Mouse (Mus musculus): ENCODE results near the gene Bclaf3. TPM values are rescaled to one million over a fixed set of nuclear protein-coding genes. Genes with fewer than 3 reads are reported as not detected.
A peak's percentile ranks its signal among the peaks of the same experiment; 100 is the strongest.
"Not testable (repeated sequence)": the region's sequence is repeated elsewhere in the genome, so short reads cannot be mapped to it uniquely, and the experiment has no call there.

Bclaf3 gene
- polyA plus RNA-seq, 1 experiment from 2014 or later: 20.8 TPM

DNA sequence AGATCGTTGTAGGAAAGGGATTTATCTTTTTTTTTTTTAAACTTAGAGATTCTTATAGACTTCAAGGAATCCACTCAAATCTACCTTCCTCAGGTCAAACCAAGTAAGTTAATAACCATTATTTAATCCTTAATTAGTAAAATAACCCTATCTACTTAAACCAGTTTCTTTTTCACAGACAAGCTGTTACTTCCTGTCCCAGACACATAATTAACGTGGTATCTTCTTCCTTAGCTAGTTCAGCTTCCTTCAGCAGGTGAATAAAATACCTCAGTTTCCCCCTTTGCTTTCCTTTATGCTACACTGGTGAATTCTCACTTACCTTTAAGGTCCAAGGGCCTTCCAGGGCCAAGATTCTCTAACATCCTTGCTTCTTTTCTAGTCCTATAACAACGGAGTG is 4.7 kb upstream of the Bclaf3 start:
- Histone ChIP-seq H3K27ac (ENCODE audit: low read depth, low read length) (no peak overlapping the region), H3K9ac (ENCODE audit: low read depth, low read length) (no peak overlapping the region), H3K27me3 (replicated peaks; ENCODE audit: control insufficient read depth, insufficient read depth, low read length) (no peaks in the 10 kb centered on the region; the same call in 1 of the 2 replicates), H3K36me3 (ENCODE audit: control insufficient read depth, insufficient read depth, low read length) (no peaks in the 10 kb centered on the region), H3K4me1 (ENCODE audit: control insufficient read depth, insufficient read depth, low read depth, low read length) (no peaks in the 10 kb centered on the region), H3K4me2 (ENCODE audit: low read length) (no peak overlapping the region), H3K9me3 (ENCODE audit: control insufficient read depth, low read length) (no peaks in the 10 kb centered on the region), H3K4me3 (ENCODE audit: low read length) (no peak overlapping the region)
- WGBS: 72% methylated on average over 3 of the region's 3 CpGs
- no peak for ATAC-seq

DNA sequence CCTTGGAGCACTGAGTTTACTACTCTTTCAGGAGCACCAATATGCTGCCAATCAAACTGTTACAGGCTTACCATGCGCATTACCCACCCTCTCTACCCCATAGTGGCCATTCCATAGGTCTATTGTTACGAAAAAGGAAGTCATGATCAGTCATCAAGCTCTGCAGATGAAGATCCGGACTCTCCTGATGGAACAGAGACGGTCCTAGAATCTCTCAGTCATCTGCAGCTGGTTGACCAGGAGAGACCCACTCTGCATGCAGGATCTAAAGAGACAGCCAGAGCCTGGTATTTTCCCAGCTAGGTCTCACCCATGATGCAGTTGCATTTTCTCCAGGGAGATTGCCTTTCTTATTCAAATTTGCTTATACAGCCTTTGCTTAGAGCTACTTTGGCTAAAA is 3.8 kb upstream of the Bclaf3 start:
- no peak for ATAC-seq
- H3K9ac ChIP-seq (ENCODE audit: low read depth, low read length): no peak overlapping the region
- no peak overlapping the region for H3K27ac ChIP-seq (ENCODE audit: low read depth, low read length)
- H3K4me3 ChIP-seq (ENCODE audit: low read length): no peak overlapping the region
- no peak overlapping the region for H3K4me2 ChIP-seq (ENCODE audit: low read length)
- H3K36me3 ChIP-seq (ENCODE audit: control insufficient read depth, insufficient read depth, low read length): no peaks in the 10 kb centered on the region
- H3K4me1 ChIP-seq (ENCODE audit: control insufficient read depth, insufficient read depth, low read depth, low read length): no peaks in the 10 kb centered on the region
- H3K9me3 ChIP-seq (ENCODE audit: control insufficient read depth, low read length): no peaks in the 10 kb centered on the region
- 79% methylated on average over 4 of the region's 4 CpGs for WGBS
- no peaks in the 10 kb centered on the region; the same call in 1 of the 2 replicates for H3K27me3 ChIP-seq (replicated peaks; ENCODE audit: control insufficient read depth, insufficient read depth, low read length)

DNA sequence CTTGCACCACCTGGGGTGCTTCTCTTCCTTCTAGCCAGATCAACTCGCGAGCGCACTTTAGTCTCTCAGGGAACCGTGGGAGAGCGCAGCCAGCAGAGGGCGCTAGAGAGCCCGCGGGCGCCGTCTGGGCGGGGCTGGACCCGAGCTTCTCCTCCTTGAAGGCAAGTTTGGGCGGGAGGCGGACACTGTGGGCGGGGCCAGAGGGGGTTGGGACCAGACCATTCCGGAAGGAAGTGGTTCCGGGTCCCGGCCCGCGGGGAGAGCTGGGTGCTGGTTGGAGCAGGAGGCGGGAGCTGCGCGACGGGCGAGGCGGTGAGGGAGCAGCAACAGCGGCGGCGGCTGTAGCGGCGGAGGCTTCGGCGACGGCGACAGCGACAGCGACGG is 5.9 kb downstream of the Bclaf3 start:
- H3K36me3 ChIP-seq (ENCODE audit: control insufficient read depth, insufficient read depth, low read length): no peaks in the 10 kb centered on the region
- H3K27me3 ChIP-seq (replicated peaks; ENCODE audit: control insufficient read depth, insufficient read depth, low read length): no peaks in the 10 kb centered on the region; the same call in 1 of the 2 replicates
- no peaks in the 10 kb centered on the region; the same call in 1 of the 2 replicates for H3K4me1 ChIP-seq (ENCODE audit: control insufficient read depth, insufficient read depth, low read depth, low read length)
- peak overlapping the region; percentile 75 for H3K27ac ChIP-seq (ENCODE audit: low read depth, low read length)
- peak overlapping the region; percentile 59 for H3K4me2 ChIP-seq (ENCODE audit: low read length)
- H3K4me3 ChIP-seq (ENCODE audit: low read length): peak overlapping the region; percentile 59
- no peaks in the 10 kb centered on the region for H3K9me3 ChIP-seq (ENCODE audit: control insufficient read depth, low read length)
- WGBS: 25% methylated on average over 34 of the region's 38 CpGs
- peak; percentile 99 for ATAC-seq
- H3K9ac ChIP-seq (ENCODE audit: low read depth, low read length): peak overlapping the region; percentile 71

DNA sequence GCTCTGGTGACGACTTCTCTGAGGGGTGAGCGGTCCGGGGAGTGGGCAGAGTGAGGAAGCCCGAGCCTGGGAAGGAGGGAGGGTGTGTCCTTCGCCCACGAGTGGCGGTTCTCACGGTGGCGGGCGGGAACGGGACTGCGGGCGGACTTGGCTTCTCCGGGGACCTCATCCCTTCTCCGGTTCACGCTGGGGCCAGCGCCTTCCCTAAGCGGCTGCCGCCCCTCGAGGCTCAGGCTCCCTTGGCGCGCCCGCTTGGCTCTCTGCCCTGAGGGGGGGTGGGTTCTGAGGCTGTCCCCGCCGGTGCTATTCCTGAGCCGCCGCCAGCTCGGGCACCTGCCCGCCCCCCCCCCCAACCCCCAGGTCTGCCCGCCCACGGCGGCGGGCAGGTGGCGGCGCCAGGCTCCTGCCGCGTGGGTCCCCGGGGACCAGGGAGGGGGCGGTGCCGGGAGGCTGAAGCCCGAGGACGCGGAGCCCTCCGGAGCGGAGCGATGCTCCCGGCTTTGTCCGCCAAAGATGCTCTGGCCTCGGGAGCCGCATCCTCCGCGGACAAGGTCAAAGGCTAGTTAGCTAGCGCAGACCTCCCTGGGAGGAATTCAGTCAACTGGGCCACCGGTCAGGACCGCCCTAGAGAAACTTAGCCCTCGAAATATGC is 6.4 kb downstream of the Bclaf3 start:
- Histone ChIP-seq H3K36me3 (ENCODE audit: control insufficient read depth, insufficient read depth, low read length) (no peaks in the 10 kb centered on the region), H3K4me1 (ENCODE audit: control insufficient read depth, insufficient read depth, low read depth, low read length) (no peaks in the 10 kb centered on the region; the same call in 1 of the 2 replicates), H3K27ac (ENCODE audit: low read depth, low read length) (peak overlapping the region; percentile 75), H3K9me3 (ENCODE audit: control insufficient read depth, low read length) (no peaks in the 10 kb centered on the region), H3K4me2 (ENCODE audit: low read length) (peak overlapping the region; percentile 59), H3K9ac (ENCODE audit: low read depth, low read length) (peak overlapping the region; percentile 71), H3K4me3 (ENCODE audit: low read length) (peak overlapping the region; percentile 59), H3K27me3 (replicated peaks; ENCODE audit: control insufficient read depth, insufficient read depth, low read length) (no peaks in the 10 kb centered on the region; the same call in 1 of the 2 replicates)
- peak; percentile 6; the same call in 1 of the 2 replicates for ATAC-seq
- WGBS: 35% methylated on average over 23 of the region's 56 CpGs

DNA sequence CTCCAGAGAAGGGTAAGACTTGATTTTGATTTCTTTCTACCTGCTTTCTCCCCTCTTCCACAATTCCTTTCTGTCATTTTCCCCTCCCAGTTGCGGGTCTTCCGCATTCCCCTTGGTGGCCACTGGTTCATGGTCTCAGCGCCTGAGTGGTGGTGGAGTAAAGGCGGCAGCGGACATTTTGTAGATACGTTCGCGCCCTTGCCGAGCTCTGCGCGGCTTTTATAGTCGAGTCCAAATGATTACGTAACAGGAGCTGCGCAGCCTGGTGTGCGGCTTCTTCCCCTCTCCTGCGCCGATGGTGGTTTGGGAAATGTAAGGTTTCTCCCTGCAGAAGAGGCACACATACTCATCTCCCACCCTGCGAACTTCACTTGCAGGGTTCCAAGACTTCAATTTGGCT is 15.4 kb downstream of the Bclaf3 start:
- H3K9me3 ChIP-seq (ENCODE audit: control insufficient read depth, low read length): no peaks in the 10 kb centered on the region
- 90% methylated on average over 18 of the region's 18 CpGs for WGBS
- H3K27ac ChIP-seq (ENCODE audit: low read depth, low read length): no peak overlapping the region
- no peak for ATAC-seq
- 0 out of 2 replicates have a peak, but pooled peaks cover 2% of the 10 kb centered on the region for H3K36me3 ChIP-seq (ENCODE audit: control insufficient read depth, insufficient read depth, low read length)
- H3K4me1 ChIP-seq (ENCODE audit: control insufficient read depth, insufficient read depth, low read depth, low read length): no peaks in the 10 kb centered on the region
- no peak overlapping the region for H3K4me3 ChIP-seq (ENCODE audit: low read length)
- no peaks in the 10 kb centered on the region for H3K27me3 ChIP-seq (replicated peaks; ENCODE audit: control insufficient read depth, insufficient read depth, low read length)
- no peak overlapping the region for H3K9ac ChIP-seq (ENCODE audit: low read depth, low read length)
- no peak overlapping the region for H3K4me2 ChIP-seq (ENCODE audit: low read length)

DNA sequence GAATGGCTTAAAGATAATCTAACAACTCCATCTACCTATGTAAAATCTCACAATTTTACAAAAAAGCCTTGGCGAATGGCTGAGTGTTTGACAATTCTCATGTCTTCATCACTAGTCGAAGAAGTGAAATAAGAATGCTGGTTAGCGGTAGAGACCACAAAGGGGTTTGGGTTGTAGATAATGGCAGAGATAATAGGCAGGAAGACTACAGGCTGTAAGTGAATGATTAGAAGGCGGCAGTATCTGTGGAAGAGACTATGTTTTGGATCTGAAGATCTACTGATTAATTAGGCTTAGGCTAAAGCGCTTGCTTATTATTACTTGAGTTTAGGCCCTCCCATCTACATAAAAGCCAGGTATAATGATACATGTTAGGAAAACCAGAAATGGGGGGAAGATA is 20.6 kb downstream of the Bclaf3 start:
- ATAC-seq: no peak
- Histone ChIP-seq H3K27ac (ENCODE audit: low read depth, low read length) (no peak overlapping the region), H3K9ac (ENCODE audit: low read depth, low read length) (no peak overlapping the region), H3K4me1 (ENCODE audit: control insufficient read depth, insufficient read depth, low read depth, low read length) (no peaks in the 10 kb centered on the region), H3K9me3 (ENCODE audit: control insufficient read depth, low read length) (no peaks in the 10 kb centered on the region), H3K27me3 (replicated peaks; ENCODE audit: control insufficient read depth, insufficient read depth, low read length) (no peaks in the 10 kb centered on the region), H3K36me3 (ENCODE audit: control insufficient read depth, insufficient read depth, low read length) (no peaks in the 10 kb centered on the region), H3K4me3 (ENCODE audit: low read length) (no peak overlapping the region), H3K4me2 (ENCODE audit: low read length) (no peak overlapping the region)
- 96% methylated on average over 5 of the region's 5 CpGs for WGBS

DNA sequence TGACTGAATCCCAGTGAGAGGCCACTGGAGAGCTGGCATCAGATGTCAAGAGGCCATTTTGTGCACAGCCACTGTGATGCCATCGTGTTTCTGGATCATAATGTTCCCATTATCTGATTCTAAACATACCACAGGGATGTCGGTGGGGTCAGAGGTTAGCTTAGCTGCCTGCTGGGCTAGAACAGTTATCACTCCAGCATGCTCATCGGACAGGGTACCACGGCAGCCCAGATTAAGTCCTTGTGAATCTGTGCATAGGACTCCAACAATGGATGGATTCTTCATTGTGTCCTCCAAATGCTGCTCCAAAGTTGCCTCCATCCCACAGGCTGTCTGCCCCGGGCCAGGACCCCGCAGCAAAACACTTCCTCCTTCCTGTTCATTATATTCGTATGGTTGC is 58.2 kb downstream of the Bclaf3 start:
- not testable (repeated sequence) for H3K9ac ChIP-seq (ENCODE audit: low read depth, low read length); H3K4me3 ChIP-seq (ENCODE audit: low read length); H3K27me3 ChIP-seq (replicated peaks; ENCODE audit: control insufficient read depth, insufficient read depth, low read length); H3K9me3 ChIP-seq (ENCODE audit: control insufficient read depth, low read length); H3K36me3 ChIP-seq (ENCODE audit: control insufficient read depth, insufficient read depth, low read length); H3K27ac ChIP-seq (ENCODE audit: low read depth, low read length); H3K4me1 ChIP-seq (ENCODE audit: control insufficient read depth, insufficient read depth, low read depth, low read length); H3K4me2 ChIP-seq (ENCODE audit: low read length); ATAC-seq
- 52% methylated on average over 7 of the region's 7 CpGs for WGBS

DNA sequence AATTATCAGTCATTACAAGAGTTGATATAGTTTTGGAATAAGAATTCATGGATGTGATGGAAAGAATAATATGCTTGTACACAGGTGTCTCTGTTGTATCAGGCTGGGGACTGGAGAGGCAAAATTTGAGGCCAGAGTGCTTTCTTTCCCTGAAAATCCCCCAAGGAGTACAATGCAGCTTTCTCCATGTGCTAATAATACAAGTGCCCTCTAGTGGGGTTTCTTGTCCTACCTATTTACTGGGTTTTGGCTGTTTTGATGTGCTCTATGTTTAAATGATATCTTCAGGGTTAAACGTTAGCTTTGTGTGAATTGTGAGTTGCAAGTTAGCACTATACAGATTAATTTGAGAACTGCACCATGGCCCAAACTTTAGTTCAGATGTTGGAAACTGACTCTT is 65.1 kb downstream of the Bclaf3 start:
- WGBS: 65% methylated on average over 1 of the region's 1 CpGs
- H3K27ac ChIP-seq (ENCODE audit: low read depth, low read length): no peak overlapping the region
- H3K4me3 ChIP-seq (ENCODE audit: low read length): no peak overlapping the region
- no peaks in the 10 kb centered on the region for H3K27me3 ChIP-seq (replicated peaks; ENCODE audit: control insufficient read depth, insufficient read depth, low read length)
- H3K4me2 ChIP-seq (ENCODE audit: low read length): no peak overlapping the region
- ATAC-seq: no peak
- H3K4me1 ChIP-seq (ENCODE audit: control insufficient read depth, insufficient read depth, low read depth, low read length): no peaks in the 10 kb centered on the region
- H3K9ac ChIP-seq (ENCODE audit: low read depth, low read length): no peak overlapping the region
- no peaks in the 10 kb centered on the region for H3K9me3 ChIP-seq (ENCODE audit: control insufficient read depth, low read length)
- no peaks in the 10 kb centered on the region; the same call in 1 of the 2 replicates for H3K36me3 ChIP-seq (ENCODE audit: control insufficient read depth, insufficient read depth, low read length)

DNA sequence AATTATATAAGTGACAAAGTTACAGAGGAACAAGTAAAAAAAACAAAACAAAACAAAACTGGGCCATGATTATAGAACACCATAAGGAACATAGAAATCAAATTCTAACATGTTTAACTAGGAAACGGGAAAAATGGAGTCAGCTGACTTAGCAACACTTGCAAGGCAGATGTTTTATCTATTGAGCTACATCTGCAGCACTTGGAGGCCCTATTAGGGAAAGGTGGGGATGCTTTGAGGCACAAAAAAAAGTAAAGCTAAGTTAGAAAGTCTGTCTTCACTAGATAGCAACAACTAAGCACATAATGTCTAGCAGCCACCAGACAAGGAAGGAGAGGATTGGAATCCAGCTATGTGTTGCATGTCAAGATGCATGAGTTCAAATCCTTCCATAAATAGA is 71.0 kb downstream of the Bclaf3 start:
- Histone ChIP-seq H3K4me1 (ENCODE audit: control insufficient read depth, insufficient read depth, low read depth, low read length) (no peaks in the 10 kb centered on the region), H3K4me3 (ENCODE audit: low read length) (no peak overlapping the region), H3K9ac (ENCODE audit: low read depth, low read length) (no peak overlapping the region), H3K4me2 (ENCODE audit: low read length) (no peak overlapping the region), H3K27ac (ENCODE audit: low read depth, low read length) (no peak overlapping the region), H3K36me3 (ENCODE audit: control insufficient read depth, insufficient read depth, low read length) (no peaks in the 10 kb centered on the region), H3K27me3 (replicated peaks; ENCODE audit: control insufficient read depth, insufficient read depth, low read length) (no peaks in the 10 kb centered on the region), H3K9me3 (ENCODE audit: control insufficient read depth, low read length) (no peaks in the 10 kb centered on the region)
- WGBS: 77% methylated on average over 1 of the region's 1 CpGs
- ATAC-seq: no peak

Measured in hindbrain, embryonic 16.5 days (tissue).